Mouse (Mus musculus): ENCODE data around the gene Znrf4. TPM values are rescaled to one million over a fixed set of nuclear protein-coding genes. Genes with fewer than 3 reads are reported as not detected.

Gene Znrf4
- polyA plus RNA-seq (2014; fragmentation: Nextera tagmentation; extraction: Ambion mirVana), result not detected in 2 replicates

DNA sequence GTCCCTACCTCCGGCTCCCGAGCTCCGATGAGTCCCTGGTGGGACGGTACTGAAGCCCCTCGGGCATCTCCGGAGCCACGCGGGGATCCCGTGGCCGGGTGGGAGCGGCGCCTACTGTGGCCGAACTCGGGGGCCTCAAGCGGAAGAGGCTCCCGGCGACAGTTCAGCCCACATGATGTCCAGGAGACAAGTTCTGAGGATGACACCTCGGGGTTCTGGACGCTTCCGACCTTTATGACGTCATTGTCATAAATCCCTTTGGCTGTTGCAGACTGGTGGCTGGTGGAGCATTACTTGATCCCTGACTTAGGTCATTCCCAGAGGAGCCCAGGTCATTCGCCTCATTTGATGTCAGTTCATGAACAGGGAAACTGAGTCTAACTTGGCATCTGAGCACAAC lies at the start of gene Znrf4:
Gene Znrf4, minus strand, starts transcription at position 122 of the 400 bp plus-strand sequence.
- ATAC-seq (ENCODE audit: low FRiP score, low TSS enrichment) (no peak), DNase-seq (no peak)
- Histone ChIP-seq H3K27ac (replicated peaks; ENCODE audit: low read depth, low read length) (no peak within 1 kb of the TSS), H3K36me3 (ENCODE audit: control insufficient read depth, insufficient read depth, low read length) (no peaks in the 10 kb centered on the region), H3K4me2 (ENCODE audit: low read length) (peak within 1 kb of the TSS; percentile 44), H3K4me1 (ENCODE audit: control insufficient read depth, insufficient read depth, low read length) (peaks cover 22% of the 10 kb centered on the region), H3K9me3 (ENCODE audit: control insufficient read depth, low read length) (no peaks in the 10 kb centered on the region), H3K4me3 (replicated peaks; ENCODE audit: low read depth, low read length) (peak within 1 kb of the TSS; percentile 22), H3K27me3 (ENCODE audit: control insufficient read depth, insufficient read depth, low read length) (peaks cover 31% of the 10 kb centered on the region), H3K9ac (replicated peaks; ENCODE audit: low read length) (0 out of 2 replicates have a peak within 1 kb of the TSS, but pooled peaks have one; percentile 9)
- 69% methylated on average over 22 of the region's 22 CpGs for WGBS

DNA sequence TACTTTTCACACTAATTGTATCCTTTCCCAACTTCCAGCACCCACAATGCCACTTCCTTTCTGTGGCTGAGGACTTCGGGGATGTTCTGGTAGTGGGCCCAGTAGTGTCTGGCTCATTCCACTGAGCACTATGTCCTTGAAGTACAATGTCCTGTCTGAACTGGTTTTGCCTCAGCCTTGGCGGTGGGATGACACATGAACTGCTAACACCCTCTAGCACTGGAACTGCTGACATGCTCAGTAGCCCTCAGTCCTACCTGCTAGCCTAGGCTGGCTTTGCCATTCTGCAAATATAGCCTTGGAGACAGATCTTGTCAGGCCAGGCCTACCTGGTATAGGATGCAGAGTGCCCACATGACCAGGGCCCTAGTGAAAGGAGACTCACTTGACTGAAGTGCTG lies 49.6 kb upstream of the Znrf4 start:
- Histone ChIP-seq H3K27me3 (ENCODE audit: control insufficient read depth, insufficient read depth, low read length) (no peaks in the 10 kb centered on the region), H3K4me1 (ENCODE audit: control insufficient read depth, insufficient read depth, low read length) (no peaks in the 10 kb centered on the region), H3K9ac (replicated peaks; ENCODE audit: low read length) (no peak overlapping the region), H3K27ac (replicated peaks; ENCODE audit: low read depth, low read length) (no peak overlapping the region), H3K9me3 (ENCODE audit: control insufficient read depth, low read length) (no peaks in the 10 kb centered on the region), H3K36me3 (ENCODE audit: control insufficient read depth, insufficient read depth, low read length) (peaks cover 61% of the 10 kb centered on the region), H3K4me2 (ENCODE audit: low read length) (no peak overlapping the region), H3K4me3 (replicated peaks; ENCODE audit: low read depth, low read length) (no peak overlapping the region)
- WGBS, result 91% methylated on average over 2 of the region's 2 CpGs
- ATAC-seq (ENCODE audit: low FRiP score, low TSS enrichment) (no peak), DNase-seq (no peak)

- no peaks in the 10 kb centered on the region for H3K4me1 ChIP-seq (ENCODE audit: control insufficient read depth, insufficient read depth, low read length)
- no peak overlapping the region for H3K4me2 ChIP-seq (ENCODE audit: low read length)
- DNase-seq (no peak), ATAC-seq (ENCODE audit: low FRiP score, low TSS enrichment) (no peak)
- H3K9ac ChIP-seq (replicated peaks; ENCODE audit: low read length), result no peak overlapping the region
- H3K27ac ChIP-seq (replicated peaks; ENCODE audit: low read depth, low read length), result no peak overlapping the region
- WGBS, result 92% methylated on average over 1 of the region's 1 CpGs
- H3K27me3 ChIP-seq (ENCODE audit: control insufficient read depth, insufficient read depth, low read length), result no peaks in the 10 kb centered on the region
- peaks cover 44% of the 10 kb centered on the region for H3K36me3 ChIP-seq (ENCODE audit: control insufficient read depth, insufficient read depth, low read length)
- no peak overlapping the region for H3K4me3 ChIP-seq (replicated peaks; ENCODE audit: low read depth, low read length)
- H3K9me3 ChIP-seq (ENCODE audit: control insufficient read depth, low read length), result no peaks in the 10 kb centered on the region
These were observed 47.9 kb upstream of the Znrf4 start for GRCm38 (mm10) chr17:56560131-56560530.

- WGBS, result 75% methylated on average over 3 of the region's 3 CpGs
- no peak overlapping the region for H3K4me2 ChIP-seq (ENCODE audit: low read length)
- H3K27me3 ChIP-seq (ENCODE audit: control insufficient read depth, insufficient read depth, low read length), result no peaks in the 10 kb centered on the region
- no peaks in the 10 kb centered on the region for H3K9me3 ChIP-seq (ENCODE audit: control insufficient read depth, low read length)
- peaks cover 37% of the 10 kb centered on the region for H3K36me3 ChIP-seq (ENCODE audit: control insufficient read depth, insufficient read depth, low read length)
- no peak overlapping the region for H3K9ac ChIP-seq (replicated peaks; ENCODE audit: low read length)
- no peak for DNase-seq
- H3K4me1 ChIP-seq (ENCODE audit: control insufficient read depth, insufficient read depth, low read length), result no peaks in the 10 kb centered on the region
- H3K27ac ChIP-seq (replicated peaks; ENCODE audit: low read depth, low read length), result no peak overlapping the region
- ATAC-seq (ENCODE audit: low FRiP score, low TSS enrichment), result no peak
- H3K4me3 ChIP-seq (replicated peaks; ENCODE audit: low read depth, low read length), result no peak overlapping the region
These were observed 47.2 kb upstream of the Znrf4 start for GRCm38 (mm10) chr17:56559386-56559785.

- 18% methylated on average over 3 of the region's 3 CpGs for WGBS
- H3K4me3 ChIP-seq (replicated peaks; ENCODE audit: low read depth, low read length), result no peak overlapping the region
- H3K4me1 ChIP-seq (ENCODE audit: control insufficient read depth, insufficient read depth, low read length), result no peaks in the 10 kb centered on the region
- peaks cover 27% of the 10 kb centered on the region for H3K36me3 ChIP-seq (ENCODE audit: control insufficient read depth, insufficient read depth, low read length)
- H3K9ac ChIP-seq (replicated peaks; ENCODE audit: low read length), result no peak overlapping the region
- ATAC-seq (ENCODE audit: low FRiP score, low TSS enrichment), result peak; percentile 59
- H3K4me2 ChIP-seq (ENCODE audit: low read length), result no peak overlapping the region
- H3K9me3 ChIP-seq (ENCODE audit: control insufficient read depth, low read length), result no peaks in the 10 kb centered on the region
- H3K27ac ChIP-seq (replicated peaks; ENCODE audit: low read depth, low read length), result peak overlapping the region; percentile 52; the same call in 1 of the 2 replicates
- DNase-seq, result peak; percentile 86
- H3K27me3 ChIP-seq (ENCODE audit: control insufficient read depth, insufficient read depth, low read length), result no peaks in the 10 kb centered on the region
These were observed 46.2 kb upstream of the Znrf4 start for GRCm38 (mm10) chr17:56558448-56558847.

GRCm38 (mm10) chr17:56554122-56554551 lies 41.9 kb upstream of the Znrf4 start, which contains the start of gene Gm20219:
TSS of gene Gm20219 (minus strand) at chr17:56554387.
- Histone ChIP-seq H3K4me1 (ENCODE audit: control insufficient read depth, insufficient read depth, low read length) (peaks cover 19% of the 10 kb centered on the region), H3K4me3 (replicated peaks; ENCODE audit: low read depth, low read length) (no peak within 1 kb of the TSS), H3K9me3 (ENCODE audit: control insufficient read depth, low read length) (no peaks in the 10 kb centered on the region), H3K4me2 (ENCODE audit: low read length) (no peak within 1 kb of the TSS), H3K9ac (replicated peaks; ENCODE audit: low read length) (no peak within 1 kb of the TSS), H3K27me3 (ENCODE audit: control insufficient read depth, insufficient read depth, low read length) (no peaks in the 10 kb centered on the region), H3K36me3 (ENCODE audit: control insufficient read depth, insufficient read depth, low read length) (no peaks in the 10 kb centered on the region), H3K27ac (replicated peaks; ENCODE audit: low read depth, low read length) (peak within 1 kb of the TSS; percentile 93; the same call in 1 of the 2 replicates)
- 77% methylated on average over 20 of the region's 20 CpGs for WGBS
- DNase-seq (no peak), ATAC-seq (ENCODE audit: low FRiP score, low TSS enrichment) (no peak)

GRCm38 (mm10) chr17:56552781-56553363 lies 40.6 kb upstream of the Znrf4 start:
- ATAC-seq (ENCODE audit: low FRiP score, low TSS enrichment) (peak; percentile 15; the same call in 1 of the 2 replicates), DNase-seq (peak; percentile 83)
- no peaks in the 10 kb centered on the region for H3K36me3 ChIP-seq (ENCODE audit: control insufficient read depth, insufficient read depth, low read length)
- H3K4me2 ChIP-seq (ENCODE audit: low read length), result no peak overlapping the region
- H3K4me1 ChIP-seq (ENCODE audit: control insufficient read depth, insufficient read depth, low read length), result peaks cover 25% of the 10 kb centered on the region
- no peak overlapping the region for H3K4me3 ChIP-seq (replicated peaks; ENCODE audit: low read depth, low read length)
- no peak overlapping the region for H3K9ac ChIP-seq (replicated peaks; ENCODE audit: low read length)
- WGBS, result 56% methylated on average over 5 of the region's 5 CpGs
- H3K27me3 ChIP-seq (ENCODE audit: control insufficient read depth, insufficient read depth, low read length), result no peaks in the 10 kb centered on the region
- H3K27ac ChIP-seq (replicated peaks; ENCODE audit: low read depth, low read length), result peak overlapping the region; percentile 93
- no peaks in the 10 kb centered on the region for H3K9me3 ChIP-seq (ENCODE audit: control insufficient read depth, low read length)

GRCm38 (mm10) chr17:56551841-56552581 lies 39.8 kb upstream of the Znrf4 start:
- Histone ChIP-seq H3K27me3 (ENCODE audit: control insufficient read depth, insufficient read depth, low read length) (no peaks in the 10 kb centered on the region), H3K4me2 (ENCODE audit: low read length) (no peak overlapping the region), H3K9me3 (ENCODE audit: control insufficient read depth, low read length) (no peaks in the 10 kb centered on the region), H3K9ac (replicated peaks; ENCODE audit: low read length) (0 out of 2 replicates have a peak overlapping the region, but pooled peaks have one; percentile 6), H3K4me3 (replicated peaks; ENCODE audit: low read depth, low read length) (no peak overlapping the region), H3K36me3 (ENCODE audit: control insufficient read depth, insufficient read depth, low read length) (no peaks in the 10 kb centered on the region), H3K4me1 (ENCODE audit: control insufficient read depth, insufficient read depth, low read length) (peaks cover 32% of the 10 kb centered on the region), H3K27ac (replicated peaks; ENCODE audit: low read depth, low read length) (peak overlapping the region; percentile 93)
- WGBS, result 19% methylated on average over 6 of the region's 6 CpGs
- ATAC-seq (ENCODE audit: low FRiP score, low TSS enrichment) (peak; percentile 83), DNase-seq (peak; percentile 81)

All from midbrain, embryonic 14.5 days (tissue).